Mouse (Mus musculus) heart, adult 10 weeks (tissue): Measurements from ENCODE around the gene Gm20219. TPM values are rescaled to one million over a fixed set of nuclear protein-coding genes. Genes with fewer than 3 reads are reported as not detected.

Source experiments
- polyA plus RNA-seq: library from polyadenylated mRNA; stranded (reverse); fragments of 350-450 nt; fragmentation: Illumina TruSeq; extraction: RNeasy Lipid Tissue Mini Kit (QIAGEN cat#74804); gene quantifications from one replicate; pipeline ENCODE4 v1.2.3, GENCODE M21; 2014; ENCODE audit warnings: low read depth, low replicate concordance

The Gm20219 gene
- polyA plus RNA-seq, result not detected

DNA sequence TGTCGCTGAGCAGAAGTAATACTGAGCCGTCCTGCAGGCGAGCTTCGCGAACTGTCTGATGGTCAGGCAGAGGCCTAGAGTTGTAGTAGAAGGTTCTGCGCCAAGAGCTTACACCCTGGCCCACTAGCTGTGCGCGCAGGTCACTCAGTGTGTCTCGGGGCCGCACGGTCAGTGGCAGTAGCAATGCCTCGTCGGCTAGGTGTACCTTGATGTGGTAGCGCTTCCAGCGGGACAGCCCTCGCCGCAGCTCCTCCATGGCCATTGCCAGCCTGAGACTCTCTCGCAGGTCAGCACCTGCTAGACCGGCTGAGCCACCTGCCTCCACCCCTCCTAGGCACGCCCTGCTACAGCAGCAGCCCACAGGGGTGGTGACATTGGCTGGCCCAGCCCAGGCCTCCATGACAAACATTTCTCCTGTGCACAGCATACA is at the start of gene Gm20219:
Gene Gm20219 (minus strand): TSS at position 266 of the 430 bp plus-strand sequence.

DNA sequence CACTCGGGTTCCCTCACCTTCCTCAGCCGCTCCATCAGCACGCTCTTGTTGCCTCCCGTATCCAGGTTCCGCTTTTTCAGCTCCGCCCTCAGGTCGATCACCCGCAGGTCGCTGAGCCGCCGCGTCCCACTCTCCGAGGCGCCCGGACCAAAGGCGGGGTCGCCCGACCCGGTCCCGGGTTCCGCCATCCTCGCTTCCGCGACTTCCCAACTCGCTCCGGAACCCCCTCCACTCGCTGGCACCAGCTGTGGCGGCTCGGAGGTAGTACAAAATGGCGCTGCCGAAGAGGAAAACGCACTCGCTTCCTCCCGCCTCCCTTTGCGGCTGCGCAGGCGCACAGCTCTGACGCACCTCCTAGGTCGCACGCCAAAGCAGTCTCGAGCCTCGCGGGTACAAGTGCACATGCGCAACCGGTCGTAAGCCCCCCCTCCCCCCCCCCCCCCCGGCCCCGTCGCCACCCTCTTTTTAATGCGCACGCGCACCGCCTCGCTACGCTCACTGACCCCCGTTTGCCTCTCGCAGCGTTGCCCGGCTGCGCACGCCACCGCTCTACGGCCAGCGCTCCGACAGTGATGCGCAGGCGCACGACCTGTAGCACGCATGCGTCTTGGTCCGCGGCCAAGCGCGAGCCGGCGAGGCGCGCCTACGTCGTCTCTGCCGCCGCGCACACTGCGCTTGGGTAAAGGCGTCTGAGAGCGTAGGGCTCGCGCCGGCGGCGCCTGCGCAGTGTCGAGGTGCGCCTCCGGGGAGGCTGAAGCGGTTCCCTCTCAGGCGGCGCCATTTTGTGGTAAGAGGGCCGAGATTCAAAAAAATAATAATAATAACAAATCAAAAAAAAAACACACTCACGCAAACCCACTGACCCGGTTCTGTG is 30.3 kb upstream of the Gm20219 start, which contains the start of the genes Safb2 and Safb:
Gene Safb2 (minus strand): TSS at position 329 of the 874 bp plus-strand sequence.
Gene Safb (plus strand): TSS at position 569 of the 874 bp plus-strand sequence.

GRCm38 (mm10) chr17:56512310-56512709 is 41.9 kb downstream of the Gm20219 start, which contains the start of gene Znrf4:
TSS of gene Znrf4 (minus strand) at chr17:56512431.

Other genes with a start within 250 kb of the Gm20219 start
- gene Kdm4b, start 228.3 kb downstream of the Gm20219 start, polyA plus RNA-seq, result 21.0 TPM
- 46.2 TPM for gene Ptprs, start 77.9 kb downstream of the Gm20219 start, polyA plus RNA-seq
- not detected for gene Znrf4, start 42.0 kb downstream of the Gm20219 start, polyA plus RNA-seq
- gene Safb2, start 30.2 kb upstream of the Gm20219 start, polyA plus RNA-seq, result 63.1 TPM
- gene Safb, start 30.4 kb upstream of the Gm20219 start, polyA plus RNA-seq, result 89.3 TPM
- 302 TPM for gene 2410015M20Rik, start 55.4 kb upstream of the Gm20219 start, polyA plus RNA-seq
- 1,063 TPM for gene Rpl36, start 59.0 kb upstream of the Gm20219 start, polyA plus RNA-seq
- 125 TPM for gene Lonp1, start 72.5 kb upstream of the Gm20219 start, polyA plus RNA-seq
- gene Catsperd, start 73.8 kb upstream of the Gm20219 start, polyA plus RNA-seq, result not detected
- gene Ranbp3, start 118.9 kb upstream of the Gm20219 start, polyA plus RNA-seq, result 35.0 TPM
- gene Ndufa11, start 163.4 kb upstream of the Gm20219 start, polyA plus RNA-seq, result 933 TPM
- gene Vmac, start 163.6 kb upstream of the Gm20219 start, polyA plus RNA-seq, result 5.9 TPM
- 10.2 TPM for gene Nrtn, start 203.1 kb upstream of the Gm20219 start, polyA plus RNA-seq
- 21.5 TPM for gene Dus3l, start 210.4 kb upstream of the Gm20219 start, polyA plus RNA-seq
- 1.6 TPM for gene Prr22, start 215.9 kb upstream of the Gm20219 start, polyA plus RNA-seq